Mouse (Mus musculus) frontal cortex, postnatal 10 days (tissue): ENCODE results near the gene Pkp2.
"Not testable (repeated sequence)": the region's sequence is repeated elsewhere in the genome, so short reads cannot be mapped to it uniquely, and the experiment has no call there.

Experiments
- DNase-seq, 2 experiments: peaks; one replicate each; pipeline ENCODE4 v3.0.0; 2022; ENCODE audit warnings: low spot score in 2 of 2, mixed read lengths in 1 of 2

The Pkp2 gene

GRCm38 (mm10) chr16:16213079-16213760 is at the start of gene Pkp2:
Gene Pkp2 (plus strand): TSS chr16:16213318.
- DNase-seq = peak in 1 of 2 experiments; percentile 17

GRCm38 (mm10) chr16:16197374-16197773 is 15.7 kb upstream of the Pkp2 start:
- DNase-seq = no peak

- peak in 1 of 2 experiments; percentile 19 for DNase-seq
These were observed 11.1 kb upstream of the Pkp2 start for GRCm38 (mm10) chr16:16201991-16202390.

- no peak for DNase-seq
These were observed 8.5 kb upstream of the Pkp2 start for GRCm38 (mm10) chr16:16204648-16205047.

- no peak for DNase-seq
These were observed 417 bp upstream of the Pkp2 start for GRCm38 (mm10) chr16:16212723-16213078.

GRCm38 (mm10) chr16:16213761-16214305 is 715 bp downstream of the Pkp2 start:
- no peak for DNase-seq

DNA sequence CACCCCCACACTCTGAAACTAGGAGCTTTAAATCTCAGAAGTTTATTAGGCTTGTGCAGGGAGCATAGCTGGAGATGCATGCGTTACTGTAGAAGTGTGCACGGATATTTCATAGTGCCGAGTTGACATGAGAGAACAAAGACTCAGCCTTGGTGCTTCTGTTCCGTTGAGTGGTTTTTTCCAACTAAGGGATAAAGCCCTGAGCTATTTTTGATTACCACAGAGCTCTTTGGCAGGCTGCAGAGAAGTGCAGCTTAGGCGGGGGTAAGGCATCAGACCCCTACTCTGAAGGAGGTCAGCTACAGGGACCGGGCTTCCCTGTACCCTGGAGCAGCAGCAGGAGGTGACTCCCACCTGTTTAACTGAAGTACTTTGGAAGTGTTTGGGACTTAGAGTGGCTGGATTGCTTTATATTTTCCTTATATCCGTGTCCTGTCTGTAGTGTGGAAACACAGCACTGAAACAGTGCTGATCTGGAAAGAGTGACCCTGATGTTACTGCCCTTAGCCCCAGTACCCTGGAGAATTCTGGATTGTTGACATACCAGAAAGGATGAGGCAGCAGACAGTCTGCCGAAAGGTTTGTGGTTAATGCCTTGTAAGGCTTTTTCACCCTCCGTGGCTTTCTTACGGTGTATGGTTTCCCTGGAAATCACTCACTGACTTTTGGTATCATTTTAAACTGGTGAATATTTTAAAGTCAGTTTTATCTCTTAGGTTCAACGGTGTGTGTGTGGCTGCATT is 2.7 kb downstream of the Pkp2 start:
- DNase-seq = no peak

DNA sequence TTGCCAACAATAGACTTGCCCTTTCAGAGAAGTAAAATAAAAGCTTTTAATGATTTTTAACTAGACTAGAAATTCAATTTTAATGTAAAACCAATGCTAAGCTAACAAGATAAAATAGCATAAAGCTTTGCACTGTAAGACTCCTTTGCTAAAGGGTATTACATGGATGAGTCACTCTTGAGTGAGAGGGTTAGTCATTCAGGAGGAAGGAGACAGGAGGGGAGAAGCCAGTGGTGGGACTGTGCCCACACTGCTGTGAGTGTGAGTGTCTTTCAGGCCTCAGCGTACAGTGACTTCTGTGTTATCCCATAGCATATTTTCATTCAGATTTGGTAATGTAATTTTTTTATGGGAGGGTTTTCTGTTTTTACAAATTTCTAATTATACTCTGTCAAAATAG is 3.8 kb downstream of the Pkp2 start:
- DNase-seq = no peak

GRCm38 (mm10) chr16:16219835-16220234 is 6.7 kb downstream of the Pkp2 start:
- no peak for DNase-seq

GRCm38 (mm10) chr16:16222651-16223050 is 9.5 kb downstream of the Pkp2 start:
- no peak for DNase-seq

- no peak for DNase-seq
These were observed 11.4 kb downstream of the Pkp2 start for GRCm38 (mm10) chr16:16224506-16224924.

DNA sequence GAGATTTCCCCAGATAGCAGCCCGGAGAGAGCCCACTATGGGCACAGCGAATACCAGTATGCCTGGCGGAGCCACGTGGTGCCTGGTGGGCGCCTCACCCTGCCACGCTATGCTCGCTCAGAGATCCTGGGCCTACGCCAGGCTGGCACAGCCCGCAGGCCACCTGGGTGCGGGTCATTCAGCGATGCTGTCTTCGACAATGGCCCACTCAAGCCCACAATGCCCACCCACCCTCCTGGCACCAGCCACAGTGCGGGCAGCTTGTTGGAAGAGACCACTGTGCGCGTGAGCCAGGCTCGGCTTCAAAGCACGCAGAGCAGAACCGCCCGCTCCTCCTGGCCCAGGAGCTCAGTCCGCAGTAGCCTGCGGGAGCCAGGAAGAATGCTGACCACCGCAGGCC is 12.7 kb downstream of the Pkp2 start:
- DNase-seq = peak in 1 of 2 experiments; percentile 16

DNA sequence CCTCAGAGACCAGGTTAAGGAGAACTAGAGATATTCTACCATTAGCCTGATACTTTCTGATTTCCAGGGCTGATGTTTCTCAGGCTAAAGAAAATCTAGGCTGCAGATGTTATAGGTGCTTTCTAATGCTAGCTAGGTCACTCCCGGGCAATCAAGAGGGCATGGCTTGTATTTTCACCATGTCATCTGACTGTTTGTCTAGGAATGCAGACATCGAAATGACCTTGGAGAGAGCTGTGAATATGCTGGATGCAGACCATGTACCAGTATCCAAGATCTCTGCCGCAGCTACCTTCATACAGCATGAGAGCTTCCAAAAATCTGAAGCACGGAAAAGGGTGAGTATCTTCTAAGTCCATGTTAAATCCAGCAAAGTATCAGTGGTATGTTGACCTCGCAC is 17.3 kb downstream of the Pkp2 start:
- DNase-seq = no peak

DNA sequence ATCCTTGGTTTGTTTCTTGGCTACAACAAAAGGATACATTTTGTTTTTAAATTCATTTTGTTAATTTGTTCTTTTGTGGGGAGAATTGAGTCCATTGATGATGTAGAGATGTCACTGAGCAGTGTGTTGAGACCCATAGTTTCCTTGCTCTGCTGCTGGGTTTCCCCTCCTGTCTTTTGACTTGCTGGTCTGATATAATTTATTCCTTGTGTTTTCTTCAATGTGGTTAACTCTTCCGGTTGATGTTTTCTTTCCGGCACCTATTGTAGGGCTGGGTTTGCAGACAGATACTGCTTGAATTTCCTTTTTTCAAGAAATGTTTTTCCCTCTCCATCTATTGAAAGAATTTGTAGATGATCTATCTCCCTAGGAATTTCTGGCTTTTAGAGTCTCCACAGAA is 20.8 kb downstream of the Pkp2 start:
- no peak for DNase-seq

- not testable (repeated sequence) for DNase-seq
These were observed 23.6 kb downstream of the Pkp2 start for GRCm38 (mm10) chr16:16236681-16237080.

- DNase-seq = no peak
These were observed 25.2 kb downstream of the Pkp2 start for GRCm38 (mm10) chr16:16238356-16238755.

- DNase-seq = no peak
These were observed 31.6 kb downstream of the Pkp2 start for GRCm38 (mm10) chr16:16244711-16245110.

DNA sequence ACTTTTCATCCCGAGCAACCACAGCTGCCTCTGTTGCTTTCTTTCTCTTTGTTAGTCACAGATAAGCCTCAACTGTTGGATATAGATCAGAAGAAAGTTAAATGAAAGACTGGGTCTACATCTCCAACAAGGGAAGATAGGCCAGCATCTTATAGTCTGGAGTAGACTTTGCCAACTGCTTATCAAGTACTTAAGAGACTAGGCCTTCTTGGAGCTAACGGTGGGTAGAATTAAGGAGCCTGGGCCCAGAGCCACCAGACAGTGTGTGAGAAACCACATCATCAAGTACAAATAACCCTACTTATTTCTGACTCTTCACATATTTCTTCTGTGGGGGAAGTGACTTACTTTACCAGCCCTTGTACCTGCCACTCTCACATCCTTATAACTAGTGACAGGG is 37.4 kb downstream of the Pkp2 start:
- no peak for DNase-seq

GRCm38 (mm10) chr16:16253326-16254074 is 40.4 kb downstream of the Pkp2 start:
- DNase-seq = peak in 1 of 2 experiments; percentile 4

- DNase-seq = no peak
These were observed 42.1 kb downstream of the Pkp2 start for GRCm38 (mm10) chr16:16255217-16255616.

GRCm38 (mm10) chr16:16255874-16256273 is 42.8 kb downstream of the Pkp2 start:
- DNase-seq = no peak

DNA sequence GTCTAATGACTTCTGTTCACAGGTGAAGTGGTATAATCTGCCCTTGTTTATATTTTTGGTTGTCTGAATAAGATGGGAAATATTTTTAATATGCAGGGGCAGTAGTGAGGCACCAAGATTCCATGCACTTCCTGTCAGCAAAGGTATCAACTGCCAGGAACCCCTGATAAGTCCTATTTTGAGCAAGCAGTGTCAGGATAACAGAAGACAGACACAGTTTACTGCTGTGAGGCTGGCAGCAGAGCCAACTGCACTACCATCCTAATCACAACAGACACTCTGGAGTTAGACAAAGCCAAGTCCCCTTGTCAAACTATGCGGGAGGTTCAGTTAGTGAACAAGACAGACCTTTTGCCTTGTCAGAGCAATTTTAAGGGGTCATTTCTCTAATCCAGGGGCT is 43.6 kb downstream of the Pkp2 start:
- no peak for DNase-seq
